Mouse (Mus musculus): ENCODE data around the gene Kif11.

Gene Kif11

DNA sequence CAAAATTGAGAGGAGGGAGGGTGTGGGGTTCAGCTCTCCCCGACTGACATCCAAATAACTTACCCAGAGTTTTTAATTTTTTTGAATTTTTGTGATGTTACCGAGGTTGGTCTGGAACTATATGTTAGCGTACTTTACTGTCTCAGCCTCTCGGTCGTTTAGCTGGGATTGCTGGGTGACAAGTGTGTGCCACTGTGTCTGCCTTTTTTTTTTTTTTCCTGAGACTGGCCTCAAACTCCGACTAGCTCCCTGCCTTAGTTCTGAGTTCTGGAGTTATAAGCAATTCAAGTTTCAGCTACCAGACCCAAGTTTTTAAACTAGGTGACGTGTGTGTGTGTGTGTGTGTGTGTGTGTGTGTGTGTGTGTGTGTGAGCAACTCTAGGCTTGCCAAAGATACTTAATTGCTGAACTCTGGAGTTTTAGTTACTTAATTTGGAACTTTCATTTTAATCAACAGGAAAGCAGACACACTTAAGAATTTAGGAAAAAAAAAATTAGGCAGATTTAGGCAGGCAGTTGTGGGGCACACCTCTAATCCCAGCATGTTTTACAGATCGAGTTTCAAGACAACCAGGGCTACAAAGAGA is 1.3 kb downstream of the Kif11 start:
- DNase-seq (ENCODE audit: low spot score) = no peak

DNA sequence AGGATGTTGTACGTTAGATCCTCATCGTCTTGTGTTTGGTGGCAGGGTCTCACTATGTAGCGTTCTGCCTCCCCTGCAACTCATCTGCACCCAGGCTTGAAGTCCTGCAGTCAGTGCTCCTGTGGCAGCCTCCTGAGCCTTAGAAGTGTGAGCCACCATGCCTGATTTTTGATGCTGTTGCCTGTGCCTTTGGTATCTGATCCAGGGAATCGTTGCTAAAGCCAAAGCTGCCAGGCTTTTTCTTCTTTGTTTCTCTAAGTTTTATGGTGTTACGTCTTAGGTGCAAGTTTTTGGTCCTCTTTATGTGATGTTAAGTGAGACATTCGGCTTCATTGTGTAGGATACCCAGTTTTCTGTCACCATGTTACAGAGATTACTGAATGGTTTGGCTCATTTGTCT is 2.6 kb downstream of the Kif11 start:
- DNase-seq (ENCODE audit: low spot score) = no peak

DNA sequence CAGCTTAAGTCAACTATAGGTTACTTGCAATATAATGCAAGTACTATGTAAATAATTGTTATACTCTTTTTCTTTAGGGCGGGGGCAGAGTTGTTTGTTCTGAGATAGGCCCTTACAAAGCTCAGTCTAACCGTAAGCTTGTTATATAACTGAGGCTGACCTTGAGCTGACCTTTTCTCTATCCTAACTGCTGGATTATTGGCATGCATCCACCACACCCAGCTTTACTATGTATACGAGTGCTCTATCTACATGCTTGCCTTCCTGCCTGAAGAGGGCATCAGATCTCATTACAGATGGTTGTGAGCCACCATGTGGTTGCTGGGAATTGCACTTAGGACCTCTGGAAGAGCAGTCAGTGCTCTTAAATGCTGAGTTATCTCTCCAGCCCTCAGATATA is 9.9 kb downstream of the Kif11 start:
- DNase-seq (ENCODE audit: low spot score) = no peak

DNA sequence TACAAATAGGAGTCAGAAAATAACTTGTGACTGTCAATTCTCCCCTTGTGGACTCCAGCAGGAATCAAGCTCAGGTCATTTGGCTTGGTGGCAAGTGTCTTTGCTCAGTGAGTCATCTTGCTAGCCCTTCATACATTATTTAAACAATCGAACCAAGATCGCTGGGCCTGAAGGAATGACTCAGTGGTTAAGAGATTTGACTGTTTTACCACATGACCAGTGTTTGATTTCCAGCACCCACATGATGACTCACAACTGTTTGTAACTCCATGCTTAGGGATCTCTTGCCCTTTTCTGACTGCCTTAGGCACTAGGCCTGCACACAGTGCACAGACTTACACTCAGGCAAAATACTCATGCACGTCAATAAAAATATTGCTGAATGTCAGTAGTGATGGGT is 15.7 kb downstream of the Kif11 start:
- DNase-seq (ENCODE audit: low spot score) = no peak

- DNase-seq (ENCODE audit: low spot score) = no peak
Observed at GRCm38 (mm10) chr19:37396279-37396678, 20.1 kb downstream of the Kif11 start.

DNA sequence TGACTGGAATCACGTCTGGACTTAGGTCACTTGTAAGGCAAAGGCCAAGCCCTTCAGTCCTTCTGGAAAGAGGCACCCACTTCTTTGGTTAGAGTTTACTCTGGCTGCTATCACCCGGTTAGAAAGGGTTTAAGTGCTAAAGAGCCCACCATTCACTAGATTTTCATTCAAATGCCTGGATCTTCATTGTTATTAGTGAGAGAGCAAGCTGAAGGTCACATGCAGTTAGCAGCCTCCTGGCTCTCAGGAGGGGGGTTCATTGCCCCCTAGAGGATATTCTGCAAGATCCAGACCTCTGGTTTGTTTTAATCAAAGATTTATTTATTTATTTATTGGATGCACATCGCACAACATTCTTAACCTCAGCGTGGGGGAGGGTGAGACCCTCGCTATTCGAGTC is 24.7 kb downstream of the Kif11 start:
- DNase-seq (ENCODE audit: low spot score) = no peak

DNA sequence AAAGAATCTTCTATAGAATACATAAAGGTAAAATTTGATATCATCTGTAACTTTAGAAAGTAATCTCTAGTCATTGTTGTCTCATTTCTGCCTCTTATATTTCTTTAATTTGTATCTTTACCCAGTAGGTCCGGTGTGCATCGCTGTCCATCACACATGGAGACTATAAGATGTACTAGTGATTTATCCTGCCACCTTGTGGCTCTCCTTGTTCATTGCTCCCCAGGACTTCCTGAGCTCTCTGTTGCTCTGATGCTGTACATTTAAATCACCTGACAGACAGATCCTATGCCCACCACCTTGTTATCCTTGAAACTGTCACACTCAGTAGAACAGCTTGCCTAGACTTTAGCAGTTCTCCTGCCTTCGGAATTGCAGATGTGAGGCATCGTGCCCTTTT is 42.1 kb downstream of the Kif11 start:
- no peak for DNase-seq (ENCODE audit: low spot score)

DNA sequence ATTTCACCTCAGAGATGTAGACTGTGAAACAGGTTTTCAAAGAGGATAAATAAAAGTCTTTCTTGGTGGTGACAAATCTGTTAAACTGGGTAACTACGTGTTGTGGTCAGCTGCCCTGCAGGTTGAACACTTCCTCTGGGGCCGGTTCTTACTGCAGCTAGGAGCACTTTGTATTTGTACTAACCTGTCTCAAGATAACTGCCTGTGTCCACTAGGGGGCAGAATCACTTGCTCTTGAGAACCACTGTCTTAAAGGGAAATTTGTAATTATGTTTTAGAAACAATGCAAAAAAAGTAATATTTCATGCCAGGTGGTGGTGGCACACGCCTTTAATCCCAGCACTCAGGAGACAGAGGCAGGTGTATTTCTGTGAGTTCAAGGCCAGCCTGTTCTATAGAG is 43.4 kb downstream of the Kif11 start:
- no peak for DNase-seq (ENCODE audit: low spot score)

DNA sequence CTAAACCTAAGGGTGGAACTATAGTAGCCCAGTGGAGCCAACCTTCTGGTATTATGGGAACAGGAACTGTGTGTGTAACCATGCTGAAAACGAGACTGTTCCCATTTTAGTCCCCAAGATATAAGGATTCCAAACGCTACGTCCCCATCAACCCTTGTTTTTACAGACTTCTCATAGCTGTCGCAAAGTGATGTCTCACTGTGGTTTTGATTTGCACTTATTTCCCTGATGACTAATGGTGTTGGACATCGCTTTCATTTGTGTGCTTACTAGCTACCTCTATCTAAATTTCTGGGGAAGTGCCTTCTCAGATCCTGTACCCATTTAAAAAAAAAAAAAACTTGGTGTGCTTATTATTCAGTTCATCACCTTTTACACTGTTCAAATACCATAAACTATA is 52.4 kb downstream of the Kif11 start:
- DNase-seq (ENCODE audit: low spot score) = no peak

- DNase-seq (ENCODE audit: low spot score) = no peak
Observed at GRCm38 (mm10) chr19:37431139-37431756, 55.0 kb downstream of the Kif11 start.

DNA sequence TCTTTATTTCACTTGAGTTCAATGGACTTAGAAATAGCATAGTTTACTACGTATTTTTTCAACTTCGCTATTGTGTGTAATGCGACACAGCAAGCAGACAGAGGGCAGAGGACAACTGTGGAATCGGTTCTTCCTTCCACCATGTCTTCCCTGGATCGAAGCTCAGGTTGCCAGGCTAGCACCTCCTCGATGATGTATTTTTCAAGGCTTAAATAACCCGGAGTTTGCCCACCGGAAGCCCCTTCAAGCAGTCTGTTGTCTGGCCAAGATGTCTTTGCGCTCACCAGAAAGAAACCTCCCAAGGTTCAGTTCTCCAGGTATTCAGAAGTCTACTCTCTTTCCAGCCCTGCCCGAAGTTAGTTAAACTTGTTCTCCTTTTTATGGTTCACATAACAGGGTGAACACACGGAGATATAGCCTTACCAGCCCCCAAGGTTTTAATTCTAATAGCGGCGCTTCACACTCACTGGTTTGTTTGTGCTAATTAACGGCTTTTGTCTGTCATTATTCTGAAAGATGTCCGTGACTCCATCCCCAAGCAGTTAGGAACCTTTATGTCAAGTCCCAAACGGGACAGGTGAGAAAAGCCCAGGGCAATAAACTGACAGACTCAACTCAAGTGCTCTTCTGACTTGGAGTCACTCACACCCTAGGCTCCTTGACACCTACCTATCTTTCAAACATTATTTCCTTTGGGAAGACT is 56.8 kb downstream of the Kif11 start:
- DNase-seq (ENCODE audit: low spot score) = no peak

- DNase-seq (ENCODE audit: low spot score) = no peak
Observed at GRCm38 (mm10) chr19:37433895-37434262, 57.7 kb downstream of the Kif11 start.

DNA sequence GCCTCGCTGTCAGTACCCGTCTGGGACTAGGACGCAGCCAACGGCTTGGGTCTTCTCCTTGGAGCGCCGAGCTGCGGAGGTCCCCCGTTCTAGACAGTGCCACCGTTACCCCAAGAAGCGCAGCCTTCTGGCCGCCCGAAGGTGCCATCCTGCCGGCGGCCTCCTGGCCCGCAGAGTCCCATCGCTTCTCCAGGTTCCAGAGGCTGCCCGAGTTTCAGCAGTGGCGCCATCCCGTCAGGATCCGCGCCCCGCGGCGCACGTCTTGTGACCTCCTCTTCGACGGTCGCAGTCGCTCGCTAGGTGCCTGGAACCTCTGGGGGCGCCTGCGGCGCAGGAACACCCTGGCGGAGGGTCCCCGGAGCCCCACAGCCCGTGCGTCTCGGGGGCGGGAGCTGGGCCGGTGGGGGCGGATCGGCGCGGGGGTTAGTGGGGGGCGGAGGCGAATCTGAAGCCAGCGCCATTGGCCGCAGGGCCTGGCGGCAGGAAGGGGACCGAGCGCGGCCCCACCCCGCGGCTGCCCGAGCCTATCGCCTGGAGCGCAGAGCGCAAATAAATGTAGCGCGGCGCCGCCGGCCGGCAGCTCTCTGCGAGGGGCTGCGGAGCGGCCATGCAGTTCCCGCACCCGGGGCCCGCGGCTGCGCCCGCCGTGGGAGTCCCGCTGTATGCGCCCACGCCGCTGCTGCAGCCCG is 58.2 kb downstream of the Kif11 start, which contains the start of gene Hhex:
Gene Hhex, plus strand, starts transcription at position 548 of the 689 bp plus-strand sequence.
- DNase-seq (ENCODE audit: low spot score) = no peak

DNA sequence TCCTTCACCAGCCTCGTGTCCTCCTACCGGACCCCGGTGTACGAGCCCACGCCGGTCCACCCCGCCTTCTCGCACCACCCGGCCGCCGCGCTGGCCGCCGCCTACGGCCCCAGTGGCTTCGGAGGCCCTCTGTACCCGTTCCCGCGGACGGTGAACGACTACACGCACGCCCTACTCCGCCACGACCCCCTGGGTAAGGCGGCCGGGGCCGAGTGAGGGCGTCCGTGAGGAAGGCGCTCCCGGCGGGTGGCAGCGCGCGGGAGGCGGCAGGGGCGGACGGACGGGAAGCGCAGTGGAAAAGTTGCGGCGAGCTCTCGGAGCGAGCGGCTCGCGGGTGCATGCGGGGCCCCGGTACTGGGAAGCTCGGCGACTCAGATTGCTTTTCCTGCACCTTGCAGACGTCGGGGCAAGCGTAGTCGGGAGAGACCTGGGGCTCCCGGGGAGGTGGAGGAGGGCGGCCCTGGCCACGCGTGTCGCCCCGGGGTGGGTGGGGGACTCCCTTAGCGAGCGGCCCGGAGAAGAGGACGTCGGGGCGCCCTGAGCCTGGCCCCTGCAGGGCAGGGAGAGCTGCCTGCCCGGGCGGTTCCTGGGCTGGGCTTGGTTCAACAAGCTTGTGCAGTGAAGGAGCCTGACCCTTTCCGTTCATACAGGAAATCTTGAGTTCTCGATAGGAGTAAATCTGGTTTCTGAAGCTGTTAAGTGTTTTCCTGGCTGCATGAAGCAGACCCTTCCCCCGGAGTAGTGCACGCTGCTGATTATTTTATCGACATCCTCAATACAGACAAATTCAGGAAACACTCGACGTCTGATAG is 59.0 kb downstream of the Kif11 start:
- DNase-seq (ENCODE audit: low spot score) = no peak

- no peak for DNase-seq (ENCODE audit: low spot score)
Observed at GRCm38 (mm10) chr19:37435853-37436174, 59.6 kb downstream of the Kif11 start.

- no peak for DNase-seq (ENCODE audit: low spot score)
Observed at GRCm38 (mm10) chr19:37436514-37437288, 60.5 kb downstream of the Kif11 start.

- DNase-seq (ENCODE audit: low spot score) = no peak
Observed at GRCm38 (mm10) chr19:37437289-37437606, 61.0 kb downstream of the Kif11 start.

DNA sequence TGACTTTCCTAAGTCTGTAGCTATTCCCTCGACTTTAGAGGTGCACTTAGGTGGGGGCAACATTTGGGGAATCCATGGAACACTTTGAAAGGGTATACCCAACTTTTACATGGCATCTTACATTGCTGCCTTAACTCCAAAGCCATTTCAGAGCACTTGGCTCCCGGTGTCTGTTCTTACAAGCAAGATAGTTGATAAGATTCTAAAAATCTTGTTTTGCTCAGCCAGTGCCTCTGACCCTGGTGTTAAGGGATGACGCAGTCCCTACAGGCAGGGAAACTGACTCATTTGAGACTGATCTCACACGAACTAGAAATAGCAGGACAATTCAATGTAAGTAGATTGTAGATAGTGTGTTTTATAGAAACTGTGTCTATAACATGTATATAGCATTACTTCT is 64.0 kb downstream of the Kif11 start:
- DNase-seq (ENCODE audit: low spot score) = no peak

DNA sequence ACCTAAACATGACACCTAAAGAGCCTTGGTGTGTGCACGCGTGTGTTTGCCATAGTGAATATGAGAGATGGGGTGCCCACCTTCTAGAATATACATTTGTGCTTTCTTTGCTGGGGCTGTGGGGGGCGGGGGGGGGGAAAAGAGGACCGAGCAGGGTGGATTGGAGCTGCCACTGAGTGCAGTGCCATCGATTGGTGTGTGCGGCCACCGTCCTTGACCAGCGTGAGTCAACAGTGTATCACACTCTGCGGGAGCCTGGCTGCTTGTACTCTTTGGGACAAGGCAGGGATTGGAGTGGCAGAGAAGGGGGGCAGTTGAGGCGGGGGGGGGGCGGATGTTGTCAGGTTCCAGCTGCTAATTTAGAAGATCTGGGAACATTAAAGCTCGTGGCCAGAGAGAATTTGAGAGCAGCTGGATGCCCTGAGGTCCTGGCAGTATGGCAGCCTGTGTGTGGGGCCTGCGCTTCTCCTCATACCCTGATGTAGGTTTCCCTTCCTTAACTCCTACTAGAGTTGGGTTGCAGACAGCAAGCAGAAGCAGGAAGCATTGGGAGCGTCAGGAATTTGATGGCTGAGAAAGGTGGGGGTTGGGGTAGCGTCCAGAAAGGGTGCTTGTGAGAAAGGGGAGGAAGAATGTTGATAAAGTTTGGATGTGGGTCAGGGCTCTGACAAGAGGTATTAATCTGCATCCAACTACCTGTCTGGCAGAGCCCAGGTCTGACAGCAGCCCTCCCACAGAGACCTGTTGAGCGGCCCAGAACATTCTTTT is 64.7 kb downstream of the Kif11 start:
- no peak for DNase-seq (ENCODE audit: low spot score)

DNA sequence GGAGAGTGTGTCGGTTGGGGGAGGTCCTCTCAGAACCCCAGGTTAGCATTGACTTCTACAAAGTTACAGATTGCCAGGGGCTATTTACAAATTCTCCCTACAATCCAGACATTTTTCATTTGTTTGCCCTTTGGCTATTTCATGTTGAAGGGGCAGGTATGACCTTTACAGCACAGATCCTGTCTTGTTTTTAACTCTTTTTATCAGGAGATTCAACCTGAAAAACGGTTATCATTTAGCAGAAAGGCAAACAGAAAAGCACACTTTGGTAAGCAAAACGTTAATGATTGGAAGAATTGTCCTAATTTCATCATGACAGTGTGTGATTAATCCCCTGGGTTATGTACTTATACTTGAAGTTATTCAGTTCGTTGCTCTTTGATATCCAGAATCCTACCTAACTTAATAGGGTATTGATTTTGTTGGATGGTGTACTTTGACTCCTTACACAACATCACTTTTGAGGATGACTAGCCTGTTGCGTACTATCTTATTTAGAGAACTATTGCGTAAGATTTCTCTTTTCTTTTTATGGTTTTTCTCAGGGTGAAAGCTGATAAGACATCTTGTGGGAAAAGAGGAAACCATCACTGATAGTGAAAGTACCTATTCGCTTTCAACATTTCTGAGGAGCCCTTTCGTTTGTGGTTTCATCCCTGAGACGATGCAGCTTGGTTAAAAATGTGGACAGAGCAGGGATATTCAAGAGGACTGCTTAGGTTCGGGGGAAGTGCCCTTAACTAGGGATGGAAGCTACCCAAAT is 66.5 kb downstream of the Kif11 start:
- DNase-seq (ENCODE audit: low spot score) = no peak

Data from layer of hippocampus, adult 9-10 months (tissue).